Mouse (Mus musculus) limb, embryonic 12.5 days (tissue): ENCODE results near the gene Celf5. TPM values are rescaled to one million over a fixed set of nuclear protein-coding genes. Genes with fewer than 3 reads are reported as not detected.

ENCODE experiments used
- ATAC-seq: fragments of 200-750 bp; cut with Nextera tagmentation; 2 replicates; pipeline ENCODE4 v1.8.0; 2017; ENCODE audit warnings: low read depth, moderate TSS enrichment; ENCODE audit not compliant: insufficient number of reproducible peaks, insufficient read depth, low FRiP score, low TSS enrichment
- H3K27ac ChIP-seq: fragments of 300-500 bp; sonication (generic); 2 replicates; pipeline ENCODE4 v1.5.1; 2016; ENCODE audit warnings: mild to moderate bottlenecking, moderate library complexity
- H3K27me3 ChIP-seq: fragments of 300-500 bp; sonication (generic); 2 replicates; pipeline ENCODE4 v1.6.1; 2016; ENCODE audit warnings: mild to moderate bottlenecking, moderate library complexity
- H3K36me3 ChIP-seq: fragments of 300-500 bp; sonication (generic); 2 replicates; pipeline ENCODE4 v1.6.1; 2016; ENCODE audit warnings: mild to moderate bottlenecking, moderate library complexity
- H3K4me1 ChIP-seq: fragments of 300-500 bp; sonication (generic); replicated peaks from 2 replicates; pipeline ENCODE4 v1.6.1; 2016
- H3K4me2 ChIP-seq: fragments of 300-500 bp; sonication (generic); 2 replicates; pipeline ENCODE4 v1.6.1; 2016; ENCODE audit warnings: mild to moderate bottlenecking, moderate library complexity
- H3K4me3 ChIP-seq: fragments of 300-500 bp; sonication (generic); replicated peaks from 2 replicates; pipeline ENCODE4 v1.5.1; 2016; ENCODE audit warnings: mild to moderate bottlenecking
- H3K9ac ChIP-seq: fragments of 300-500 bp; sonication (generic); replicated peaks from 2 replicates; pipeline ENCODE4 v1.6.1; 2016; ENCODE audit warnings: mild to moderate bottlenecking, moderate library complexity
- H3K9me3 ChIP-seq: fragments of 300-500 bp; sonication (generic); 2 replicates; pipeline ENCODE4 v1.6.1; 2016; ENCODE audit warnings: mild to moderate bottlenecking, moderate library complexity
- WGBS: fragments of 180-500 bp; shearing (Covaris S2); methylation state at CpG from one replicate; pipeline ENCODE4 v1.1.7; 2016; 5-methylcytosine and 5-hydroxymethylcytosine counted together
- polyA plus RNA-seq: library from polyadenylated mRNA; unstranded; fragments of >200 nt; fragmentation: Nextera tagmentation; extraction: Ambion mirVana; gene quantifications from 2 replicates; pipeline ENCODE4 v1.2.1, GENCODE M21; 2016

Celf5 gene
- polyA plus RNA-seq, 1 experiment from 2014 or later, result 0.93 TPM

GRCm38 (mm10) chr10:81489941-81490340 lies 7.4 kb upstream of the Celf5 start:
- H3K4me1 ChIP-seq, result peaks cover 9% of the 10 kb centered on the region
- H3K27ac ChIP-seq, result no peak overlapping the region
- 82% methylated on average over 14 of the region's 14 CpGs for WGBS
- no peaks in the 10 kb centered on the region; the same call in 1 of the 2 replicates for H3K27me3 ChIP-seq
- no peak for ATAC-seq
- no peak overlapping the region for H3K9ac ChIP-seq
- peaks cover 83% of the 10 kb centered on the region for H3K36me3 ChIP-seq
- no peak overlapping the region for H3K4me2 ChIP-seq
- no peaks in the 10 kb centered on the region for H3K9me3 ChIP-seq
- no peak overlapping the region for H3K4me3 ChIP-seq

DNA sequence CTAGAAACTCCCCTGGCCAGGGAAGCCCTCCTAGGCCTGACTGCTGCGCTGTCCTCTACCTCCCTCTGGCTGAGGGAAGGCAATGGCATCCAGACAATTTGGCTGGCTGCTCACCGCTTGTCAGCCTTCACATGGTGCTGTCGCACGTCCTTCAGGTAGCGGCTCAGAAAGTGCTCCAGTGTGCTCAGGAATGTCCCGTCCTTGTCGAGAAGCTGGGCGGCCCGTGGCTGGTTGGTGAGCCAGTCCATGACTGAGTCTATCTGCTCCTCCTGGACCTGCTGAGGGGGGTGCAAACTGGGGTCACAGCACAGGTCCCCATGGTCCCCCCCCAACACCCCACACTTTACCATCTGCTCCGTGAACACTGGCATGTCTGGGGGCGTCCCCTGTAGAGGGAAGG lies 5.6 kb upstream of the Celf5 start:
- no peak overlapping the region for H3K4me2 ChIP-seq
- H3K4me1 ChIP-seq, result no peaks in the 10 kb centered on the region
- H3K9ac ChIP-seq, result no peak overlapping the region
- ATAC-seq, result no peak
- no peak overlapping the region for H3K27ac ChIP-seq
- WGBS, result 80% methylated on average over 11 of the region's 11 CpGs
- H3K27me3 ChIP-seq, result no peaks in the 10 kb centered on the region; the same call in 1 of the 2 replicates
- peaks cover 72% of the 10 kb centered on the region for H3K36me3 ChIP-seq
- no peak overlapping the region for H3K4me3 ChIP-seq
- no peaks in the 10 kb centered on the region for H3K9me3 ChIP-seq

GRCm38 (mm10) chr10:81486496-81486895 lies 4.0 kb upstream of the Celf5 start:
- peaks cover 16% of the 10 kb centered on the region for H3K27me3 ChIP-seq
- H3K36me3 ChIP-seq, result peaks cover 57% of the 10 kb centered on the region
- H3K4me3 ChIP-seq, result no peak overlapping the region
- no peak overlapping the region for H3K4me2 ChIP-seq
- 93% methylated on average over 10 of the region's 10 CpGs for WGBS
- no peaks in the 10 kb centered on the region for H3K9me3 ChIP-seq
- no peak overlapping the region for H3K9ac ChIP-seq
- H3K27ac ChIP-seq, result no peak overlapping the region
- 0 out of 2 replicates have a peak, but pooled peaks cover 8% of the 10 kb centered on the region for H3K4me1 ChIP-seq
- no peak for ATAC-seq

- no peak overlapping the region for H3K9ac ChIP-seq
- H3K4me1 ChIP-seq, result 0 out of 2 replicates have a peak, but pooled peaks cover 8% of the 10 kb centered on the region
- H3K27me3 ChIP-seq, result peaks cover 25% of the 10 kb centered on the region
- 77% methylated on average over 7 of the region's 7 CpGs for WGBS
- H3K4me2 ChIP-seq, result no peak overlapping the region
- H3K36me3 ChIP-seq, result peaks cover 47% of the 10 kb centered on the region
- no peaks in the 10 kb centered on the region for H3K9me3 ChIP-seq
- ATAC-seq, result no peak
- no peak overlapping the region for H3K4me3 ChIP-seq
- no peak overlapping the region for H3K27ac ChIP-seq
Measured at GRCm38 (mm10) chr10:81485479-81486018, 3.0 kb upstream of the Celf5 start.

DNA sequence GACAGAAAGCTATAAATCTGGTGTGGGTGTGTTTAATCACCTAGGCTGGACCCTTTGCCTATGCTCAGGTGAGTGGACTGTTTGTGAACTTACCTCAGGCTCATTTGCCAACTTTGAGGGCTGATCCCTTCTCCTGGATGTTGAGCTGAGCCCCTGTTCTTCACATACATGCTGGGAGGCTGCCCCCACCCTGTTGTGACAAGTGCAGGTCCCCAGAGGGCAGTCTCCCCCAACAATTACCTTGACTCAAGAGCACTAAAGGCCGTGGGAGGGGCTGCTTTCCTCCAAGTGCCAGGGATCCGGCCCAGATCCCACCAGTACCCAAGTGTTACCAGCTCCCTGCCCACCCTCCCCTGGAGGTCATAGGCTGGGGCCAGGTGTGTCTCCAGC lies 2.5 kb upstream of the Celf5 start:
- no peaks in the 10 kb centered on the region for H3K9me3 ChIP-seq
- peaks cover 42% of the 10 kb centered on the region for H3K36me3 ChIP-seq
- ATAC-seq, result no peak
- H3K27ac ChIP-seq, result no peak overlapping the region
- peaks cover 30% of the 10 kb centered on the region for H3K27me3 ChIP-seq
- no peak overlapping the region for H3K9ac ChIP-seq
- no peak overlapping the region for H3K4me2 ChIP-seq
- no peak overlapping the region for H3K4me3 ChIP-seq
- H3K4me1 ChIP-seq, result 0 out of 2 replicates have a peak, but pooled peaks cover 8% of the 10 kb centered on the region
- WGBS, result 27% methylated on average over 2 of the region's 2 CpGs

GRCm38 (mm10) chr10:81484441-81485059 lies 2.0 kb upstream of the Celf5 start:
- Histone ChIP-seq H3K9me3 (no peaks in the 10 kb centered on the region), H3K4me2 (no peak overlapping the region), H3K9ac (no peak overlapping the region), H3K27me3 (peaks cover 35% of the 10 kb centered on the region), H3K36me3 (peaks cover 37% of the 10 kb centered on the region), H3K4me1 (0 out of 2 replicates have a peak, but pooled peaks cover 8% of the 10 kb centered on the region), H3K27ac (no peak overlapping the region), H3K4me3 (no peak overlapping the region)
- WGBS, result 55% methylated on average over 6 of the region's 6 CpGs
- ATAC-seq, result no peak

- Histone ChIP-seq H3K36me3 (peaks cover 31% of the 10 kb centered on the region), H3K4me2 (no peak overlapping the region), H3K27me3 (peaks cover 36% of the 10 kb centered on the region), H3K4me3 (no peak overlapping the region), H3K27ac (no peak overlapping the region), H3K9me3 (no peaks in the 10 kb centered on the region), H3K9ac (no peak overlapping the region), H3K4me1 (0 out of 2 replicates have a peak, but pooled peaks cover 8% of the 10 kb centered on the region)
- no peak for ATAC-seq
- WGBS, result 19% methylated on average over 9 of the region's 9 CpGs
Measured at GRCm38 (mm10) chr10:81483983-81484382, 1.5 kb upstream of the Celf5 start.

DNA sequence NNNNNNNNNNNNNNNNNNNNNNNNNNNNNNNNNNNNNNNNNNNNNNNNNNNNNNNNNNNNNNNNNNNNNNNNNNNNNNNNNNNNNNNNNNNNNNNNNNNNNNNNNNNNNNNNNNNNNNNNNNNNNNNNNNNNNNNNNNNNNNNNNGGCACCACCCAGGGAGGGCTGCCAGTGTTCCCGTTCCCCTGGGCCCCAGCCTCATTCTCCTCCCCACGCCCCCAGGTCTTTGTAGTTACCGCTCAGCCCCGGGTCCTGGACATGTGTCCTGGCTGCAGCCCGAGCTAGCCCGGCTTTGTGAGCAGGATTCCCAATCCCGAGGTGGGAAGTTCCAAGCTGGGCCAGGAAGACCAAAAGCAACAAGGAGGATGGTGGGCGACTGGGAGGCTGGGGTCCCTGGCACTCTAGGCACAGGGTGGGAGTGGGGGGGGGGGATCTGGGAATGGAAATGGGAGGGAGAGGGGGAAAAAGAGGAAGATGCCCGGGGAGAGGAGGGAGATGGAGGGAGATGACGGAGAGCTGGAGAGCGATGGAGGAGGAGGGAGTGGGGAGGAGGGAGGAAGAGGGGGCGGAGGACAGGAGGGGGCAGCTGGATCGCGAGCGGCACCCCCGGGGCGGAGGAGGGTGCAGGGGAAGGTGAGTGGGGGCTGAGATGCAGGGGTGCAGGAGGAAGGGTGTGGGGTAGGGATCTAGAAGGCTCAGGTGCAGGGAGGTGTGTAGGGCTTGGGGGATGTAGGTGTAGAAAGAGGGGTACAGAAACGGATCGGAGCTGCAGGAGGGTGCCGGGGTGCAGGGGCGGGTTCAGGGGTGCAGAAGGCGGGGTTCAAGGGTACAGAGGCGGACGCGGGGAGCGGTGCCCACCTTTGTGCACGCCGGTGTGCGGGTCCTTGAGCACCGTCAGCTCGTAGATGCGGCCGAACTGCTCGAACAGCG lies 640 bp downstream of the Celf5 start:
- ATAC-seq, result no peak
- 0 out of 2 replicates have a peak, but pooled peaks cover 8% of the 10 kb centered on the region for H3K4me1 ChIP-seq
- H3K27me3 ChIP-seq, result peaks cover 55% of the 10 kb centered on the region
- peak overlapping the region; percentile 71 for H3K4me2 ChIP-seq
- H3K9ac ChIP-seq, result peak overlapping the region; percentile 60
- no peaks in the 10 kb centered on the region for H3K9me3 ChIP-seq
- peaks cover 10% of the 10 kb centered on the region; the same call in 1 of the 2 replicates for H3K36me3 ChIP-seq
- peak overlapping the region; percentile 49 for H3K4me3 ChIP-seq
- 3% methylated on average over 35 of the region's 35 CpGs for WGBS
- H3K27ac ChIP-seq, result no peak overlapping the region

DNA sequence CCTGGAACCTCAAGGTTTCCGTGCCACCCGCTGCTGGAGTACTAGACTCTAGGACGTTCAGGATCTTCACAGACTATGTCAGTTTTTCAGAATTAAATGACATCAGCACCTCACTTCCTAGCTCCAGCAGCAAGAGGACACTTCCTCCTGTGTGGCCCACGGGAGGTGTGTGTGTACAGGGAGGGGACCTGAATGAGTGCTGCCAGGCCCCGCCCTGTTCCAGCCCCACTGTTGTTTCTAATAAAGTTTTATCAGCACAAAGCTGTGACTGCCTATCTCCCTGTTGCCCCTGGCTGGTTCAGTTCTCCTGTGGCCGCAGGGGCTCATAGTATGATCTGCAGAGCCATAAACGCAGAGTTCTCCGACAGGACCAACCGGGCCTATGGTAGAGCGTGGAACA lies 8.0 kb downstream of the Celf5 start:
- Histone ChIP-seq H3K27ac (no peak overlapping the region), H3K9me3 (no peaks in the 10 kb centered on the region), H3K4me2 (no peak overlapping the region), H3K27me3 (peaks cover 94% of the 10 kb centered on the region), H3K36me3 (no peaks in the 10 kb centered on the region), H3K4me1 (peaks cover 7% of the 10 kb centered on the region), H3K9ac (no peak overlapping the region), H3K4me3 (no peak overlapping the region)
- no peak for ATAC-seq
- WGBS, result 76% methylated on average over 10 of the region's 10 CpGs

GRCm38 (mm10) chr10:81473003-81473451 lies 9.5 kb downstream of the Celf5 start:
- 2% methylated on average over 20 of the region's 22 CpGs for WGBS
- Histone ChIP-seq H3K9ac (no peak overlapping the region), H3K9me3 (no peaks in the 10 kb centered on the region), H3K27me3 (peaks cover 99% of the 10 kb centered on the region), H3K4me1 (peaks cover 7% of the 10 kb centered on the region), H3K27ac (no peak overlapping the region), H3K4me3 (peak overlapping the region; percentile 15), H3K4me2 (peak overlapping the region; percentile 33), H3K36me3 (no peaks in the 10 kb centered on the region)
- ATAC-seq, result no peak

DNA sequence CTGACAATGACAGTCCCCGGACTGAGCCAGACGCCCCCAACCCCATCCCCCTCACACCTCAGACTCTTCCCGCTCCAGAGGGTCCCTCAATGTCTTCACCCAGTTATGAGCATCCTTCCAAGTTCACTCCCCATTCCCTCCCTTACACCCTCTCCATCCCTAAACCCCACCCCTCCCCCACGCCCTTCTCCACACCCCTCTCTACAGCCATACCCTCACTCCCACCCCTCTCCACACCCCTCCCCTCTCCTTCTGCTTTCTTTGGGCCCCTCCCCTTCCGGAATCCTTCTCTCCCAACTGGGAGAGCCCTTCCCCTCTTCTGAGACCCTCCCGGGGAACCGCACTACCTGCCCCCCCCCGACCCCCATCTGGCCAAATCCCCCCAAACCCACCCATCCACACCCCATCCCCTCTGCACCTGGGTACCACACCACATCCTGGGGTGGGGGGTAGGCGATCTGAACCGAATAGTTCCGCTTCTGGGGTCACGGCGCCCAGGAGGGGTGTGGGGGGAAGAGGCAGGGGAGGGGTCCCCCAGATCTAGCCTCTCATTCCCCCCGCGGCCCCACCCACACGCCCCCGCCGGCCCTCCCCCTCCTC lies 10.0 kb downstream of the Celf5 start:
- peak overlapping the region; percentile 33; the same call in 1 of the 2 replicates for H3K4me2 ChIP-seq
- peak overlapping the region; percentile 15 for H3K4me3 ChIP-seq
- H3K36me3 ChIP-seq, result no peaks in the 10 kb centered on the region
- no peak overlapping the region for H3K27ac ChIP-seq
- 6% methylated on average over 18 of the region's 18 CpGs for WGBS
- H3K9ac ChIP-seq, result no peak overlapping the region
- H3K4me1 ChIP-seq, result peaks cover 7% of the 10 kb centered on the region
- no peak for ATAC-seq
- H3K27me3 ChIP-seq, result peaks cover 99% of the 10 kb centered on the region
- H3K9me3 ChIP-seq, result no peaks in the 10 kb centered on the region
